Mouse (Mus musculus) spleen, adult 2 months (tissue): ENCODE data around the gene Tspan1. TPM values are rescaled to one million over a fixed set of nuclear protein-coding genes. Genes with fewer than 3 reads are reported as not detected.

Experiments used
- DNase-seq, 2 experiments: peaks; one replicate each; pipeline versions ENCODE4 v3.0.0 to v3.0.0-alpha.2; 2012 to 2021; ENCODE audit warnings: low spot score in 2 of 2, low read depth in 1 of 2
- H3K27ac ChIP-seq: fragments of 200-500 bp; 2 replicates; pipeline ENCODE4 v1.5.1; 2012; ENCODE audit warnings: low read length, inconsistent platforms; ENCODE audit not compliant: insufficient read depth
- H3K27me3 ChIP-seq: fragments of 200-500 bp; 2 replicates; pipeline ENCODE4 v1.6.1; 2012; ENCODE audit warnings: mild to moderate bottlenecking, moderate library complexity, low read length, inconsistent platforms; ENCODE audit not compliant: control insufficient read depth, insufficient read depth
- H3K36me3 ChIP-seq: fragments of 200-500 bp; 2 replicates; pipeline ENCODE4 v1.6.1; 2012; ENCODE audit warnings: mild to moderate bottlenecking, low read length, inconsistent platforms; ENCODE audit not compliant: control insufficient read depth, insufficient read depth
- H3K4me1 ChIP-seq: fragments of 200-500 bp; 2 replicates; pipeline ENCODE4 v1.6.1; 2011; ENCODE audit warnings: inconsistent platforms; ENCODE audit not compliant: control insufficient read depth, insufficient read depth, insufficient read length
- H3K4me3 ChIP-seq: fragments of 200-500 bp; 2 replicates; pipeline ENCODE4 v1.5.1; 2011; ENCODE audit warnings: mild to moderate bottlenecking, inconsistent platforms; ENCODE audit not compliant: insufficient read depth, insufficient read length; ENCODE audit errors: extremely low read depth
- CTCF ChIP-seq: fragments of 200-500 bp; IDR thresholded peaks from 2 replicates; pipeline ENCODE4 v1.5.1; 2011; ENCODE audit warnings: mild to moderate bottlenecking, inconsistent platforms; ENCODE audit not compliant: insufficient read depth, insufficient read length, insufficient replicate concordance; ENCODE audit errors: extremely low read depth
- POLR2A ChIP-seq: fragments of 200-500 bp; IDR thresholded peaks from 2 replicates; pipeline ENCODE4 v1.6.1; 2011; ENCODE audit warnings: low read depth, low read length, inconsistent platforms
- WGBS: fragments of 180-500 bp; shearing (Covaris S2); methylation state at CpG from one replicate; pipeline ENCODE4 v1.1.7; 2018; 5-methylcytosine and 5-hydroxymethylcytosine counted together
- polyA plus RNA-seq: library from polyadenylated mRNA; depleted of rRNA; stranded (reverse); fragments of >200 nt; gene quantifications from 2 replicates; pipeline ENCODE4 v1.2.3, GENCODE M21; 2012; rRNA removed

Gene Tspan1
- polyA plus RNA-seq = 0.04 TPM in 1 of 2 replicates, not detected in the other

DNA sequence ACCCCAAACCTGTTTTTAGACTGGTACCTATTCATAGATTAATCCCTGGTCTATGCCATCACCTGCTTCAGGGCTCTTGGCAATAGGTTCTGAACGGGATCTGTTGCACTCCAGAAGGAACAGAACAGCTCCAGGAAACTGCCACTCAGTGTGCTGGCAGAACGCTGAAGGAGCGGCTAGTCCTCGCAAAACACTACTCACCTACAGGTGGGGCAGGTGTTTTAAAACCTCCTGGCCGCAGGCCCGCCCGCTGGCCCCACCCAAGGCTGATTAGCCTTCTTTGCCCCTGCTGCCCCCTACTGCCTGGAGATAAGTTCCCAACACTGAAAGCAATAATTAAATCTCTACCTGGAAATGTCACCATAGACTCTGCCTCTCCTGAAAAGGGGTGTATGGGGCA, at the start of gene Tspan1:
TSS of gene Tspan1 (minus strand) at position 198 of the 400 bp plus-strand sequence.
- Histone ChIP-seq H3K27me3 (no peaks in the 10 kb centered on the region), H3K4me3 (no peak within 1 kb of the TSS), H3K36me3 (no peaks in the 10 kb centered on the region), H3K4me1 (no peaks in the 10 kb centered on the region; the same call in 1 of the 2 replicates), H3K27ac (no peak within 1 kb of the TSS)
- WGBS = 46% methylated on average over 7 of the region's 7 CpGs
- no peak for TF ChIP-seq POLR2A
- no peak for TF ChIP-seq CTCF
- DNase-seq = peak in 1 of 2 experiments; percentile 36

DNA sequence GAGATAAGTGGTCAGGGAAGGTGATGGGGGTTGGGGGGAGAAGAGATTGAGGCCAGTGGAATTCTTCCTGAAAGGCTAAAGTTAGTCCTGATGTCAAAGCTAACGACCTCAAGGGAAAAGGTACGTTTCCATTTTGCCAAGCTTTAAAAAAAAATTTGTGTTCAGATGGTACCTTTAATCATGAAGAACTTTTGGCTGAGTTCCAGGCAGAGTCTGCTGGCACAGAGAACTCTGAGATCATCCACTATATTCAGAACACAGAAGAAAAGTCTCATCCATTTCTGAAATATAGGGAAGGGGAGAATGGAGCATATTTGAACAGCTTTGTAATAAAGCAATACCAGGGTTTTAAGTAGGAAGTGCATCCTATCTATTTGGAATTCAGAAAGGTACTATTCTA, 49.6 kb upstream of the Tspan1 start:
- TF ChIP-seq POLR2A (no peak), CTCF (no peak)
- Histone ChIP-seq H3K27me3 (no peaks in the 10 kb centered on the region), H3K4me1 (no peaks in the 10 kb centered on the region), H3K36me3 (no peaks in the 10 kb centered on the region), H3K27ac (no peak overlapping the region), H3K4me3 (no peak overlapping the region)
- no peak for DNase-seq
- WGBS = 70% methylated on average over 2 of the region's 2 CpGs

DNA sequence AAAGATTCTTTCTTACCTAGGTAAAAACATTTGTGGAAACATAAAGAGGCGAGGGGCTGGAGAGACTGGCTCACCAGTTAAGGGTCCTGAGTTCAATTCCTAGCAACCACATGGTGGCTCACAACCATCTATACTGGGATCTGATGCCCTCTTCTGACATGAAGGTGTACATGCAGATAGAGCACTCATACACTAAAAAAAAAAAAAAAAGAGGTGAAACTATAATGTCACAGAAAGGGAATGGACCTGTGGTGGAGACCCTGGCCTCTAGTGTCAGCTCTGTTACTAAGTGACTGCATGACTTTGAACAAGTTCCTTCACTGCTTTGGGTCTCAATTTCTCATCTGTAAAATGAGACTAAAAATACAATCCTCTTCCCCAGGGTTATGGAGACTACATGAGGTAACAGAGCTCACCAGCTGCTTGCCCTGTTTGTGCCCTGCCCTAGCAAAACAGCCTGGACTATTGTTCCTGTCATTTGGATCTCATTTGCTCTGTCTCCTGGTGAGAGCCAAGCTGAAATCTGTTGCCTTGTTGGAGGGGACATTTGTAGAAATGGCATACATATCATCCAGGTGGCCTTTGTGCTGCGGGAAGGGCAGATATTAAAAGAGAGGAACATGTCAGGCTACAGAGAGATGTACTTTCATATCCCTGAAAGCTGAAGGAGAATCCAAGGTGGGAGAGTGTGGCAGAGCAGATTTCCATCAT, 48.6 kb upstream of the Tspan1 start:
- Histone ChIP-seq H3K27ac (no peak overlapping the region), H3K27me3 (no peaks in the 10 kb centered on the region), H3K36me3 (no peaks in the 10 kb centered on the region), H3K4me1 (no peaks in the 10 kb centered on the region), H3K4me3 (no peak overlapping the region)
- no peak for DNase-seq
- TF ChIP-seq POLR2A (no peak), CTCF (no peak)
- 92% methylated on average over 2 of the region's 2 CpGs for WGBS

DNA sequence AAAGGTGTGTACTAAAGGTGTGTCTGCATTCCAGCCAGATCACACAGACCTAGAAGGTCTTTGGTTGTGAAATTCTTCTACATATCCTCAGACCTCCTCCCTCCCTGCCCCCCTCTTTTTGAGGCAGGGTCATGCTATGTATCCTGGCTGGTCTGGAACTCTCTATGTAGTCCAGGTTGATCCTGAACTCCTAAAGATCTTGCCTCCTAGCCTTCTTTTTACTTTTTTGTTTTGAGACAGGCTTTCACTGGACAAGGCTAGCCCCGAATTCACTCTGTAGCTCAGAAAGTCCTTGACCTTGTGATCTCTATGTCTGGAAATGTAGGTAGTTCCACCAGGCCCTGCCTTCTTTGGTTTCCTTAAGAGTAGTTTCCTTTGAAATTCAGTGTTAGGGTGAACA, 41.5 kb upstream of the Tspan1 start:
- H3K4me3 ChIP-seq = no peak overlapping the region
- no peaks in the 10 kb centered on the region for H3K27me3 ChIP-seq
- 77% methylated on average over 1 of the region's 1 CpGs for WGBS
- H3K36me3 ChIP-seq = no peaks in the 10 kb centered on the region
- H3K4me1 ChIP-seq = no peaks in the 10 kb centered on the region
- no peak for DNase-seq
- no peak for TF ChIP-seq CTCF
- H3K27ac ChIP-seq = no peak overlapping the region

DNA sequence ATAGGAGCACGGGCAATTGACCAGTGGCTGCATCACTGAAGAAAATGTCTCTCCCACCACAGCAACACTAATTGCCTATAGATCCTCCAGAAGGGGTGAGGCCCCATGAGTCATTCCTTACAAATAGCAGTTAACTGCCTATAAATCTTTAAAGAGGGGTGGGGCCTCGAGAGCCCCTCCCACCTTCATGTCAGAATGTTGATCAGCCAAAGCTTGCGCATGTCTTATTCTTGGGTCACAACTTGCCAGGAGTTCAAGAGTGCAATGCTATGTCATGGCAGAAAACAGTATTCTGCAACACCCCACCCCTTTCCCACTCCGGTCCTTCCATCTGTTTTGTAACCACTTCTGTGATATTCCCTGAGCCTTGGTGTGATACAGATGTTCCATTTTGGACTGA, 39.1 kb upstream of the Tspan1 start:
- H3K4me1 ChIP-seq = no peaks in the 10 kb centered on the region
- no peak overlapping the region for H3K27ac ChIP-seq
- no peak overlapping the region for H3K4me3 ChIP-seq
- no peaks in the 10 kb centered on the region for H3K36me3 ChIP-seq
- TF ChIP-seq POLR2A (no peak), CTCF (no peak)
- no peak for DNase-seq
- H3K27me3 ChIP-seq = no peaks in the 10 kb centered on the region
- 76% methylated on average over 4 of the region's 4 CpGs for WGBS

DNA sequence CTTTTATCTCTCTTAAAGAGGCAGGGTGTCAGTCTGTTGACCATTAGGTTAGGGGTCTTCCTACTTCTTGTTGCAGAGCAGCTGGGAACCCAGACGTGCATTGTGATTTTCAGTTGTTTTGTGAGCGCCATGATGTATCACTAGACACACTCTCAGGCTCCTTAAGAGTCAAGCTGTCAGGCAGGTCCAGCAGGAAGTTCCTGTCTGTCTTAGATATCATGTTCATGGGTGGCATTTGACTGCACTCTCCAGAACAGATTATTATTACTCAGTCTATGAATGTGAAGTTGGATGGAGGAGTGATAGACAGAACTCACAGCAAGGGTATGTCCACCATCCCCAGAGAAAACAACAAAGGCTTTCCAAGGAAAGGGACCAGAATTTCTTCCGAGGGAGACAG, 37.0 kb upstream of the Tspan1 start:
- H3K4me3 ChIP-seq = no peak overlapping the region
- no peaks in the 10 kb centered on the region for H3K4me1 ChIP-seq
- H3K27me3 ChIP-seq = no peaks in the 10 kb centered on the region
- H3K27ac ChIP-seq = no peak overlapping the region
- WGBS = 70% methylated on average over 3 of the region's 3 CpGs
- H3K36me3 ChIP-seq = no peaks in the 10 kb centered on the region
- TF ChIP-seq CTCF (no peak), POLR2A (no peak)
- DNase-seq = no peak

DNA sequence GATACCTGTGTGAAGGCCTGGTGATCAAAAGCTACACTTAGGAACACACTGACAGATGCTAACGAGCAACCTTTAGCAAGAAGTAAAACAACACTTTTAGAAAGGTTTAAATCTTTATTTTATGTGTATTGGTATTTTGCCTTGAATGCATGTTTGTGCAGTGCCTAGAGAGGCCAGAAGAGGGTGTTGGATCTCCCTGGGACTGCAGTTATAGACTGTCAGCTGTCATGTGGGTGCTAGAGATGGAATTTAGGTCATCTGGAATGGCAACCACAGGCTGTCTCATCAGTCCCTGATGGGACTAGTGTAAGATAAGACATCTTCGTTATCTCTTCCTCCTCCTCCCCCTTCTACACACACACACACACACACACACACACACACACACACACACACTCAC, 31.0 kb upstream of the Tspan1 start:
- 80% methylated on average over 2 of the region's 2 CpGs for WGBS
- Histone ChIP-seq H3K27me3 (no peaks in the 10 kb centered on the region), H3K27ac (no peak overlapping the region), H3K4me3 (no peak overlapping the region), H3K36me3 (no peaks in the 10 kb centered on the region), H3K4me1 (no peaks in the 10 kb centered on the region)
- TF ChIP-seq CTCF (no peak), POLR2A (no peak)
- DNase-seq = no peak
